Mouse (Mus musculus) stomach, embryonic 16.5 days (tissue): Measurements from ENCODE around the gene Pde8b. TPM values are rescaled to one million over a fixed set of nuclear protein-coding genes. Genes with fewer than 3 reads are reported as not detected.
"Not testable (repeated sequence)": the region's sequence is repeated elsewhere in the genome, so short reads cannot be mapped to it uniquely, and the experiment has no call there.

ENCODE experiments used
- ATAC-seq: fragments of 200-750 bp; cut with Nextera tagmentation; 2 replicates; pipeline ENCODE4 v1.8.0; 2017; ENCODE audit warnings: moderate number of reproducible peaks, moderate TSS enrichment; ENCODE audit not compliant: insufficient read depth, low FRiP score
- H3K27ac ChIP-seq: fragments of 300-500 bp; sonication (generic); 2 replicates; pipeline ENCODE4 v1.5.1; 2014; ENCODE audit warnings: low read length
- H3K27me3 ChIP-seq: fragments of 300-500 bp; sonication (generic); 2 replicates; pipeline ENCODE4 v1.6.1; 2014; ENCODE audit warnings: low read length, control low read depth, mixed read lengths; ENCODE audit not compliant: control insufficient read depth, insufficient read depth
- H3K36me3 ChIP-seq: fragments of 300-500 bp; sonication (generic); 2 replicates; pipeline ENCODE4 v1.6.1; 2014; ENCODE audit warnings: low read length; ENCODE audit not compliant: control insufficient read depth, insufficient read depth
- H3K4me1 ChIP-seq: fragments of 300-500 bp; sonication (generic); 2 replicates; pipeline ENCODE4 v1.6.1; 2014; ENCODE audit warnings: low read length, control low read depth, mixed read lengths; ENCODE audit not compliant: control insufficient read depth, insufficient read depth
- H3K4me2 ChIP-seq: fragments of 300-500 bp; sonication (generic); 2 replicates; pipeline ENCODE4 v1.6.1; 2014; ENCODE audit warnings: low read depth, low read length, mixed read lengths
- H3K4me3 ChIP-seq: fragments of 300-500 bp; sonication (generic); replicated peaks from 2 replicates; pipeline ENCODE4 v1.5.1; 2014; ENCODE audit warnings: mild to moderate bottlenecking, low read length
- H3K9ac ChIP-seq: fragments of 300-500 bp; sonication (generic); 2 replicates; pipeline ENCODE4 v1.6.1; 2014; ENCODE audit warnings: low read length
- H3K9me3 ChIP-seq: fragments of 300-500 bp; sonication (generic); replicated peaks from 2 replicates; pipeline ENCODE4 v1.6.1; 2016; ENCODE audit warnings: low read length, control low read depth; ENCODE audit not compliant: control insufficient read depth
- WGBS: fragments of 180-500 bp; shearing (Covaris S2); extraction: QIAGEN DNeasy Blood & Tissue Kit; methylation state at CpG from one replicate; pipeline ENCODE4 v1.1.7; 2014; 5-methylcytosine and 5-hydroxymethylcytosine counted together
- polyA plus RNA-seq: library from polyadenylated mRNA; unstranded; fragments of >200 nt; fragmentation: Nextera tagmentation; extraction: Ambion mirVana; gene quantifications from 2 replicates; pipeline ENCODE4 v1.2.1, GENCODE M21; 2015

Gene Pde8b
- polyA plus RNA-seq, 1 experiment from 2014 or later, result 5.8 TPM

GRCm38 (mm10) chr13:95223427-95223772 is 26.7 kb downstream of the Pde8b start:
- WGBS, result 55% methylated on average over 2 of the region's 2 CpGs
- peaks cover 5% of the 10 kb centered on the region for H3K27me3 ChIP-seq
- peak overlapping the region; percentile 71 for H3K4me3 ChIP-seq
- H3K9me3 ChIP-seq, result no peaks in the 10 kb centered on the region
- no peak; the same call in 1 of the 2 replicates for ATAC-seq
- no peaks in the 10 kb centered on the region for H3K36me3 ChIP-seq
- no peak overlapping the region for H3K27ac ChIP-seq
- H3K9ac ChIP-seq, result peak overlapping the region; percentile 75; the same call in 1 of the 2 replicates
- H3K4me1 ChIP-seq, result no peaks in the 10 kb centered on the region
- peak overlapping the region; percentile 87 for H3K4me2 ChIP-seq

GRCm38 (mm10) chr13:95222569-95223426 is 27.3 kb downstream of the Pde8b start:
- Histone ChIP-seq H3K36me3 (no peaks in the 10 kb centered on the region), H3K4me1 (no peaks in the 10 kb centered on the region), H3K9ac (peak overlapping the region; percentile 75), H3K9me3 (no peaks in the 10 kb centered on the region), H3K4me2 (peak overlapping the region; percentile 87), H3K4me3 (peak overlapping the region; percentile 71), H3K27ac (no peak overlapping the region), H3K27me3 (peaks cover 5% of the 10 kb centered on the region)
- under 1% methylated on average over 89 of the region's 96 CpGs for WGBS
- peak; percentile 76 for ATAC-seq

- Histone ChIP-seq H3K4me2 (peak overlapping the region; percentile 87), H3K9ac (peak overlapping the region; percentile 75), H3K36me3 (no peaks in the 10 kb centered on the region), H3K27me3 (peaks cover 5% of the 10 kb centered on the region), H3K27ac (no peak overlapping the region), H3K9me3 (no peaks in the 10 kb centered on the region), H3K4me3 (peak overlapping the region; percentile 71), H3K4me1 (no peaks in the 10 kb centered on the region)
- WGBS, result 6% methylated on average over 24 of the region's 24 CpGs
- 0 out of 2 replicates have a peak, but pooled peaks have one; percentile 19 for ATAC-seq
These were observed 28.1 kb downstream of the Pde8b start for GRCm38 (mm10) chr13:95221882-95222568.

GRCm38 (mm10) chr13:95215661-95216170 is 34.4 kb downstream of the Pde8b start:
- H3K9me3 ChIP-seq, H3K4me3 ChIP-seq, H3K9ac ChIP-seq, H3K27ac ChIP-seq, H3K4me2 ChIP-seq, ATAC-seq, H3K27me3 ChIP-seq, H3K36me3 ChIP-seq, H3K4me1 ChIP-seq: not testable (repeated sequence)
- WGBS, result 39% methylated on average over 1 of the region's 1 CpGs

GRCm38 (mm10) chr13:95212320-95212719 is 37.8 kb downstream of the Pde8b start:
- H3K4me1 ChIP-seq, result no peaks in the 10 kb centered on the region
- 68% methylated on average over 5 of the region's 5 CpGs for WGBS
- H3K27me3 ChIP-seq, result no peaks in the 10 kb centered on the region
- H3K9me3 ChIP-seq, result no peaks in the 10 kb centered on the region
- ATAC-seq, result no peak
- no peak overlapping the region for H3K4me3 ChIP-seq
- H3K9ac ChIP-seq, result no peak overlapping the region
- H3K27ac ChIP-seq, result no peak overlapping the region
- H3K4me2 ChIP-seq, result no peak overlapping the region
- H3K36me3 ChIP-seq, result no peaks in the 10 kb centered on the region

- H3K4me3 ChIP-seq, ATAC-seq, H3K9ac ChIP-seq, H3K9me3 ChIP-seq, H3K36me3 ChIP-seq, H3K4me1 ChIP-seq, H3K27ac ChIP-seq, H3K4me2 ChIP-seq, H3K27me3 ChIP-seq: not testable (repeated sequence)
- WGBS, result 59% methylated on average over 7 of the region's 7 CpGs
These were observed 42.8 kb downstream of the Pde8b start for GRCm38 (mm10) chr13:95207301-95207700.

- ATAC-seq, result no peak
- Histone ChIP-seq H3K27me3 (no peaks in the 10 kb centered on the region), H3K4me2 (no peak overlapping the region), H3K9me3 (no peaks in the 10 kb centered on the region), H3K4me1 (no peaks in the 10 kb centered on the region), H3K36me3 (no peaks in the 10 kb centered on the region), H3K9ac (no peak overlapping the region), H3K27ac (no peak overlapping the region), H3K4me3 (no peak overlapping the region)
- WGBS, result 88% methylated on average over 3 of the region's 3 CpGs
These were observed 47.9 kb downstream of the Pde8b start for GRCm38 (mm10) chr13:95202151-95202758.

GRCm38 (mm10) chr13:95200817-95201216 is 49.3 kb downstream of the Pde8b start:
- no peak for ATAC-seq
- Histone ChIP-seq H3K4me1 (no peaks in the 10 kb centered on the region), H3K4me2 (no peak overlapping the region), H3K9me3 (no peaks in the 10 kb centered on the region), H3K9ac (no peak overlapping the region), H3K27me3 (no peaks in the 10 kb centered on the region), H3K36me3 (no peaks in the 10 kb centered on the region), H3K27ac (no peak overlapping the region), H3K4me3 (no peak overlapping the region)
- WGBS, result 68% methylated on average over 8 of the region's 8 CpGs

- ATAC-seq, result no peak
- H3K36me3 ChIP-seq, result no peaks in the 10 kb centered on the region
- H3K9ac ChIP-seq, result no peak overlapping the region
- no peak overlapping the region for H3K4me2 ChIP-seq
- no peak overlapping the region for H3K27ac ChIP-seq
- no peak overlapping the region for H3K4me3 ChIP-seq
- no peaks in the 10 kb centered on the region for H3K9me3 ChIP-seq
- H3K27me3 ChIP-seq, result no peaks in the 10 kb centered on the region
- no peaks in the 10 kb centered on the region for H3K4me1 ChIP-seq
These were observed 50.1 kb downstream of the Pde8b start for GRCm38 (mm10) chr13:95200036-95200435.
